Mouse (Mus musculus) embryonic facial prominence, embryonic 10.5 days (tissue): ENCODE results near the gene Ski. TPM values are rescaled to one million over a fixed set of nuclear protein-coding genes. Genes with fewer than 3 reads are reported as not detected.

Source experiments
- DNase-seq: peaks from one replicate; pipeline ENCODE4 v3.0.0-alpha.2; 2017; ENCODE audit warnings: low spot score
- H3K27ac ChIP-seq: fragments of 300-500 bp; sonication (generic); replicated peaks from 2 replicates; pipeline ENCODE4 v1.5.1; 2016; ENCODE audit warnings: mild to moderate bottlenecking
- H3K27me3 ChIP-seq: fragments of 300-500 bp; sonication (generic); replicated peaks from 2 replicates; pipeline ENCODE4 v1.6.1; 2016; ENCODE audit warnings: low read depth, mild to moderate bottlenecking; ENCODE audit not compliant: poor library complexity, severe bottlenecking
- H3K36me3 ChIP-seq: fragments of 300-500 bp; sonication (generic); replicated peaks from 2 replicates; pipeline ENCODE4 v1.6.1; 2016; ENCODE audit warnings: mild to moderate bottlenecking, moderate library complexity
- H3K4me1 ChIP-seq: fragments of 300-500 bp; sonication (generic); 2 replicates; pipeline ENCODE4 v1.6.1; 2016
- H3K4me3 ChIP-seq: fragments of 300-500 bp; sonication (generic); 2 replicates; pipeline ENCODE4 v1.5.1; 2016; ENCODE audit warnings: mild to moderate bottlenecking, moderate library complexity
- H3K9me3 ChIP-seq: fragments of 300-500 bp; sonication (generic); 2 replicates; pipeline ENCODE4 v1.6.1; 2016; ENCODE audit warnings: mild to moderate bottlenecking
- WGBS: fragments of 180-500 bp; shearing (Covaris S2); methylation state at CpG from one replicate; pipeline ENCODE4 v1.1.7; 2016; 5-methylcytosine and 5-hydroxymethylcytosine counted together
- polyA plus RNA-seq: library from polyadenylated mRNA; unstranded; fragments of >200 nt; fragmentation: Nextera tagmentation; extraction: Ambion mirVana; gene quantifications from 2 replicates; pipeline ENCODE4 v1.2.1, GENCODE M21; 2016

Ski gene
- polyA plus RNA-seq, 1 experiment from 2014 or later, result 10.7 TPM

- Histone ChIP-seq H3K4me3 (peak overlapping the region; percentile 91), H3K36me3 (peaks cover 16% of the 10 kb centered on the region; the same call in 1 of the 2 replicates), H3K4me1 (peaks cover 97% of the 10 kb centered on the region), H3K27ac (peak overlapping the region; percentile 25), H3K27me3 (no peaks in the 10 kb centered on the region), H3K9me3 (no peaks in the 10 kb centered on the region)
- DNase-seq, result no peak
- 53% methylated on average over 12 of the region's 12 CpGs for WGBS
Observed at GRCm38 (mm10) chr4:155217241-155218103, 4.9 kb downstream of the Ski start.

- Histone ChIP-seq H3K27ac (peak overlapping the region; percentile 41; the same call in 1 of the 2 replicates), H3K4me1 (peaks cover 89% of the 10 kb centered on the region), H3K36me3 (peaks cover 27% of the 10 kb centered on the region), H3K4me3 (peak overlapping the region; percentile 24; the same call in 1 of the 2 replicates), H3K27me3 (no peaks in the 10 kb centered on the region), H3K9me3 (no peaks in the 10 kb centered on the region)
- 68% methylated on average over 12 of the region's 12 CpGs for WGBS
- DNase-seq, result no peak
Observed at GRCm38 (mm10) chr4:155215773-155216630, 6.4 kb downstream of the Ski start.

DNA sequence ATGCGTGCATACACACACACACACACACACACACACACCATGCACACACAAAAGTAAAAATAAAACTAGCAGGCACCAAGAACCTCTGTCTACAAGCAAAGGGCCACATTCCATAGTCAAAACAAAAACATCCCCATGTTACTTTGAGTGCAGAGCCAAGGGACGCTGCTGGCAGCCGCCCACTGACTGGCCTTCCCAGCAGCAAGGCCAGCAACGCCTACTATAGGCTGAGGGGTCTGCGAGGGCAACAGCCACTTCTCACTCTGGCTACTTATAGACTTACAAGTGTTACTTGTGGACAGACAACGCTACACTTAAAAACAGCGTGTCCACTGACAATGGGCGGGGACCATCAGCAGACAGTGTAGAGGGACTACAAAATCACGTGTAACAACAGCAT is 7.2 kb downstream of the Ski start:
- Histone ChIP-seq H3K27me3 (no peaks in the 10 kb centered on the region), H3K27ac (peak overlapping the region; percentile 41), H3K4me1 (peaks cover 85% of the 10 kb centered on the region), H3K9me3 (no peaks in the 10 kb centered on the region), H3K36me3 (peaks cover 35% of the 10 kb centered on the region), H3K4me3 (no peak overlapping the region)
- DNase-seq, result no peak
- WGBS, result 63% methylated on average over 9 of the region's 9 CpGs

GRCm38 (mm10) chr4:155214793-155215192 is 7.6 kb downstream of the Ski start:
- no peaks in the 10 kb centered on the region for H3K27me3 ChIP-seq
- DNase-seq, result no peak
- WGBS, result 78% methylated on average over 10 of the region's 10 CpGs
- peaks cover 39% of the 10 kb centered on the region for H3K36me3 ChIP-seq
- H3K4me1 ChIP-seq, result peaks cover 84% of the 10 kb centered on the region
- no peaks in the 10 kb centered on the region for H3K9me3 ChIP-seq
- H3K27ac ChIP-seq, result peak overlapping the region; percentile 41; the same call in 1 of the 2 replicates
- no peak overlapping the region for H3K4me3 ChIP-seq

GRCm38 (mm10) chr4:155214188-155214587 is 8.2 kb downstream of the Ski start:
- DNase-seq, result no peak
- H3K4me3 ChIP-seq, result peak overlapping the region; percentile 2; the same call in 1 of the 2 replicates
- no peaks in the 10 kb centered on the region for H3K9me3 ChIP-seq
- peaks cover 84% of the 10 kb centered on the region for H3K4me1 ChIP-seq
- H3K27ac ChIP-seq, result no peak overlapping the region
- H3K36me3 ChIP-seq, result peaks cover 43% of the 10 kb centered on the region
- H3K27me3 ChIP-seq, result no peaks in the 10 kb centered on the region
- 75% methylated on average over 6 of the region's 6 CpGs for WGBS

GRCm38 (mm10) chr4:155213752-155214054 is 8.7 kb downstream of the Ski start:
- H3K4me1 ChIP-seq, result peaks cover 84% of the 10 kb centered on the region
- peaks cover 47% of the 10 kb centered on the region for H3K36me3 ChIP-seq

DNA sequence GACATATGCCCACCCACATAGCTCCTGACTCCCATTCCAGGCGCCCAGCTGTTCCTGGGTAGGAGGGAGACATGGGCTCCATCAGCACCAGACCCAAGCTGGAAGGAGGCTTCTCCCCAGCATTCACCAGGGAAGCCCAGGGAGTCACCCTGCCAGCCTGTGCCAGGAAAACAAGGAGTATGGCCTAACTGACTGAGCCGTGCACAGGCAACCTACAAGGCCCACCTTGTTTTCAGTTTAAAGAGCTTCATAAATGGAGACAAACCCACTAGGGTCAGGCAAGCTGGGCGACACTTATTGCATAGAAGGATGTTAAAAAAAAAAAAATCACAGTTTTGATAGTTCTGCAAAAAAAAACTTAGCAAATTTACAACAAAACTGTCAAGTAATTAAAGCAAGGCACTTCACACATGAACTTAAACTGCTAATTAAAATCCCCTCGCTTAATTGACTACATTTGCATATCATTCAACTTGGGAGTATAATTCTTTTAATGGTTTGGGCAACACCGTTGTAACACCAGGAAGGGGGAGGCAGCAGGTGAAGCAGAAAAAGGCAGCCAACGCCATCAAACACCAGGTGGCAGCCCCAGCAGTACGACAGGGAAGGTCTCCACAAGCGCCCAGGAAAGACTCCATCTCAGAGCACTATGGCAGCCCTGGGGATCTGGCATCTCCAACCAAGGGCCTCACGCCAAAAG is 9.2 kb downstream of the Ski start:
- Histone ChIP-seq H3K27me3 (no peaks in the 10 kb centered on the region), H3K9me3 (no peaks in the 10 kb centered on the region), H3K4me1 (peaks cover 84% of the 10 kb centered on the region), H3K27ac (no peak overlapping the region), H3K36me3 (peaks cover 47% of the 10 kb centered on the region), H3K4me3 (no peak overlapping the region)
- WGBS, result 77% methylated on average over 9 of the region's 9 CpGs
- DNase-seq, result no peak

More at GRCm38 (mm10) chr4:155213752-155214054, 8.7 kb downstream of the Ski start:
- no peak for DNase-seq
- H3K27me3 ChIP-seq, result no peaks in the 10 kb centered on the region
- peak overlapping the region; percentile 2; the same call in 1 of the 2 replicates for H3K4me3 ChIP-seq
- WGBS, result 84% methylated on average over 6 of the region's 6 CpGs
- H3K27ac ChIP-seq, result no peak overlapping the region
- H3K9me3 ChIP-seq, result no peaks in the 10 kb centered on the region

- Histone ChIP-seq H3K27me3 (no peaks in the 10 kb centered on the region), H3K4me3 (no peak overlapping the region), H3K36me3 (peaks cover 42% of the 10 kb centered on the region), H3K4me1 (peaks cover 78% of the 10 kb centered on the region), H3K9me3 (no peaks in the 10 kb centered on the region), H3K27ac (no peak overlapping the region)
- whole genome bisulfite sequencing, result 96% methylated on average over 5 of the region's 5 CpGs
- DNase-seq, result no peak
Observed at GRCm38 (mm10) chr4:155209494-155209893, 12.9 kb downstream of the Ski start.

DNA sequence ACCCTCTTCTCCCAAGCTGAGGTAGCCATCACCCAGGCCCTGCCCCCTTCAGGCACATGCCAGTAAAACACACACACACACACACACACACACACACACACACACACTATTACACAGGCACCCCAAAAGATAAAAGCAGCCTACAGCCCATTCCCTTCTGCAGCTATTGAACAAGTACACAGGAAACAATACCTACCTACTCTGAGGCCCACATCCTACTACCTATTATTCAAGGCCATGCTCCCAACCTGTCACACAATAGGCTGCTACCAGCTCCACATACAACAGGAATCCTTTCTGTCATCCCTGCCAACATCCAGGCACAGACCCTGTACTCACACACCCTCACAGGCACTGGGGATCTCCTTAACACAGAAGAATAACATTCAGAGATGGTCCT is 13.3 kb downstream of the Ski start:
- H3K36me3 ChIP-seq, result peaks cover 44% of the 10 kb centered on the region
- H3K4me1 ChIP-seq, result peaks cover 73% of the 10 kb centered on the region
- no peaks in the 10 kb centered on the region for H3K27me3 ChIP-seq
- no peak overlapping the region for H3K4me3 ChIP-seq
- no peak for DNase-seq
- H3K27ac ChIP-seq, result peak overlapping the region; percentile 55; the same call in 1 of the 2 replicates
- no peaks in the 10 kb centered on the region for H3K9me3 ChIP-seq

GRCm38 (mm10) chr4:155208613-155209012 is 13.8 kb downstream of the Ski start:
- Histone ChIP-seq H3K4me3 (no peak overlapping the region), H3K4me1 (peaks cover 69% of the 10 kb centered on the region), H3K27ac (peak overlapping the region; percentile 55; the same call in 1 of the 2 replicates), H3K27me3 (no peaks in the 10 kb centered on the region), H3K9me3 (no peaks in the 10 kb centered on the region), H3K36me3 (peaks cover 44% of the 10 kb centered on the region)
- whole genome bisulfite sequencing, result 54% methylated on average over 7 of the region's 7 CpGs
- no peak for DNase-seq

DNA sequence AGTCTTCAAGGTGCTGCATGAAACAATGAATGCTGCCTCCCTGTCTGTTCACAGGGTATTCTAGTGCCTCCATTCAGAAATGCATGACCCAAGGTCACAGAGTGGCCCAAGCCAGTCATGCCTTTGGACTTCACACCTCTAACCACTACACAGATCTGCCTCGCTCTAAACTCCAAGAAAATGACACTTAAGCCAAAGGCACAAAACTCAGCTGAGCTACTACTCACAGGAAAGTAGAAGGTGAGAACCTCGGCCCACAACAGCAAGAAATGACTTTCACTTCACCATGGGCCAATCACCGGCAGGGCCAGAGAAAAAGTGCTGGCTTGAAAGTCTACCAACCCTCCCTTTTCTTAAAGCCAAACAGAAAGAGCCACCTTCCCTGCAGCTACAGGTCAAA is 14.6 kb downstream of the Ski start:
- no peak overlapping the region for H3K4me3 ChIP-seq
- H3K36me3 ChIP-seq, result peaks cover 44% of the 10 kb centered on the region
- H3K4me1 ChIP-seq, result peaks cover 70% of the 10 kb centered on the region
- H3K27ac ChIP-seq, result peak overlapping the region; percentile 59
- H3K9me3 ChIP-seq, result no peaks in the 10 kb centered on the region
- no peaks in the 10 kb centered on the region for H3K27me3 ChIP-seq
- DNase-seq, result no peak
- WGBS, result 67% methylated on average over 3 of the region's 3 CpGs

DNA sequence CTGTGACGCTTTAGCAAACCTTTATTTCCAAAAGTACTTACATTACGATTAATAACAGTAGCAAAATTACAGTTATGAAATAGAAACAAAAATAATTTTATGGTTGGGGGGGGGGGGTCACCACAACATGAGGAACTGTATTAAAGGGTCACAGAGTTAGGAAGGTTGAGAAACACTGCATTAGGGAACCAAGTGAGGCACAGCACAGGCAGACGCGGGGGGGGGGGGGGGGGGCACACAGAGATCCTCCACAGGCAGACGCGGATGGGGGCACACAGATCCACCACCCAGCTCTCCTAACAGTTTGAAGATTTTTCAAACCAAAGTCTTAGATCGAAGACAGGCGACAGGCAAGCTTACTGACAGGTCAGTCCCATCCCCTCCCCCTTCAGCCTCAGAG is 15.9 kb downstream of the Ski start:
- DNase-seq, result no peak
- WGBS, result 79% methylated on average over 8 of the region's 8 CpGs
- H3K4me3 ChIP-seq, result no peak overlapping the region
- peaks cover 79% of the 10 kb centered on the region for H3K4me1 ChIP-seq
- no peak overlapping the region for H3K27ac ChIP-seq
- H3K36me3 ChIP-seq, result peaks cover 37% of the 10 kb centered on the region
- H3K27me3 ChIP-seq, result no peaks in the 10 kb centered on the region
- H3K9me3 ChIP-seq, result no peaks in the 10 kb centered on the region
